Mouse (Mus musculus) gastrocnemius, adult 18-20 months (tissue): Measurements from ENCODE around the gene Cdh22. TPM values are rescaled to one million over a fixed set of nuclear protein-coding genes. Genes with fewer than 3 reads are reported as not detected.

Experiments used
- DNase-seq: peaks from one replicate; pipeline ENCODE4 v3.0.0; 2021; ENCODE audit warnings: low spot score
- long read RNA-seq, 2 experiments: library from polyadenylated mRNA; stranded (forward); transcript quantifications; one replicate each; pipeline ENCODE4 v2.0.0; 2021
- total RNA-seq, 2 experiments: library from RNA; stranded (reverse); gene quantifications; 2 replicates each; pipeline ENCODE4 v1.2.3; 2021

Gene Cdh22
- total RNA-seq: 1 to 10 TPM; 1.1 to 1.3 TPM
- long read RNA-seq, experiment 1: 0 reads
- long read RNA-seq, experiment 2: 0 reads

DNA sequence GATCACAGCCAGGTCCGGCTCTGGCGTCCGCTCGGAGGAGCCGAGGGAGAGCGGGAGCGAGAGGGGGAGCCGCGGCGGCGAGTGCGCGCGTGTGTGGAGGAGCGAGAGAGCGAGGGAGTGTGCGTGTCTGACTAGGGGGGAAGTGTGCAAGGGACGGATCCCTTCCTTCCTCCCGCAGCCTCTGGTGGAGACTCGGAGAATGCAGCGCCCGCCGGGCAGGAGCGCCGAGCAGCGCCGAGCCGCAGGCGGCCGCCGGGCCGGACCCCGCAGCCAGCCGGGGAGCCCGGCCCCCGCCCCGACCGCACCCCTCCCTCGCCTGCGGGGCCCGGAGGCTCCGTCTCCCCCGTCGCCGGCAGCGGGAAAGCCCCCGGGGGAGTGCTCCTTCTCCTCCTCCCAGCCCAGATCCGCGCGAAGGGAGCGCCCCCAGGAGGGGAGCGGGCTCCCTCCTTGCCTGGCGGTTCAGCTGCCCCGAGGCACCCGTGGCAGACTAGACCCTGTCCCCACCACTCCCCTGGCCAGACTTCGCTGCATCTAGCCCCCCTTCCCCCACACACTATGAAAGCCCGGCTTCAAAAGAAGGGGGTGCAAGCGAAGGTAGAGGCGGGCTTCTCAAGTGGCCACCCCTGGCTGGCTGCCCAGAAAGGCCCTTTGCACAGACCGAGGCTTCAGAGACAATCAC, at the start of gene Cdh22:
Cdh22 (minus strand) TSS at position 241 of the 679 bp plus-strand sequence.
- DNase-seq: peak; percentile 26

DNA sequence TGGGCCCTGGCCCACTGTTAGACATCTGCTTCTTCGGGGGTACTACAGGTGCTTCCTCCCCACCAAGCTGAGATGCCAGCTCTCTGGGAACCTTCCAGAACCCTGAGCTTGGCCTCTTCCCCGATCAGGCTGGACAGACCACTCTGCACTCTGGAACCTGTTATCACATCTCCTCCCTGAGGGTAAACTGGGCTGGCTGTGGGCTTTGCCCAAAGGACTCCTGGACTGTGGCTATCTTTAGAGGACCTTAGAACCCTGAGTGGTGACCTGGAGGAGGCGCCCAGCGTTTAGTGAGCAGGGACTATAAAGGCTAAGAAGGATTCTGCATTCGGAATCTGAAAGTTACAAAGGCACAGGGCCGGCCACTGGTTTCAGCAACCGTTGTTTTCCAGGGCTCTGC, 49.7 kb upstream of the Cdh22 start:
- no peak for DNase-seq

DNA sequence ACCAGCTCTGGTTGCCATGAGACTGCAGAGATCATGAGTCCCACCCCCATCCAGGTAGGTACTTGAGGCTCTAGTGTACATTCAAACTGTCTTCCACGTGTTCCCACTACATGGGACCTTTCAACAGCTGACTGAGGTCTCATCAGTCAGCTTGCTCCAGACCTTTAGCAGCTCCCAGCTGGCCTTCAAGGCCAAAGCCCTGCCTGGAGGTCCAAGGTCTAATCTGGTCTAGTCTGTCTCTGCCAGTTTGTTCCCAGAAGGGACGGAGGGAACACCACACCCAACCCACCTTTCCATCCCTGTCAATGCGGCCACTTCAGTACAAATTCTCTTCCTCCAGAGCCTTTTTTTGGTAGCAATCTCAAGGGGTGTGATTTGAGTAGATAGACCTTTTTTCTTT, 49.0 kb upstream of the Cdh22 start:
- DNase-seq: no peak

DNA sequence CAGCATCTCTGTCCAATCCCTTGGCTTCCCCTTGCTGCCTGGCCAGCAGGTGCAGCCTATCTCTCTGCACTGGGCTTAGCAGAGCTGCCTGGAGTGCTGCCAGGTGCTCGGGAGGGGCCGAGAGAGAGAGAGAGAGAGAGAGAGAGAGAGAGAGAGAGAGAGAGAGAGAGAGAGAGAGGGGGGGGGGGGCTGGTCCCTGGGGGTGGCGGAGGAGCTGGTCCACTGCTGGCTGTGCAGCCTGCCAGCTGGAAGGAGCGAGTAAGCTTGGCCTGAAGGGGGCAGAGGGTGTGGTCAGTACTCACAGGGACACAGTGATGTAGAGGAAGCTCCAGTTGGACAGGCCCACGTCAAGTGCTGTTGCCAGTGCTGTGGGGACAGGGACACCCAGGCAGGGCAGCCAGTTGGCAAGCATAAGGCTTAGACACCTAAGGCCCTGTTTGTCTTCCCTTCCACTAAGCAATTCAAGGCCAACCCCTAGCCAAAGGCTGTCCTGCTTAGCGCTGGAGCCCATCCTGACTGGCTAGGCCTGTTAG, 47.2 kb upstream of the Cdh22 start:
- peak; percentile 55 for DNase-seq

DNA sequence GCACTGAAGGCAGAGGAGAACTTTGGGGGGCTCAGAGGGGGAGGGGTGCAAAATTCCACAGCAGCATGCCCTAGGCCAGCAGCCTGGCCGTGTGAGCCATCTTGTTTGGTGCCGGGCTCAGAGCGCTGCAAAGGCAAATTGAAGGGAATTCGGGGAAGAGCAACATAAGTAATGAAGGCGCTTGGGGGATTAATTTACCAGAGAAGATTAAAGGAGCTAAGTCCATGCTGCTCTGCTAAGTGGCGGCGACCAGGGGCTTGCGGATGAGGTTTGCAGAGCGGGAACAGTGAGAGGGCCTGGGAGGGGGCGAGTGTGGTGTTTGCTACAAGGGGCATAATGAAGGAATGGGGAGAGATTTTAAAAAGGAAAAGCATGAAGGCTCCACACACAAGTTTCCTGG, 44.7 kb upstream of the Cdh22 start:
- no peak for DNase-seq

DNA sequence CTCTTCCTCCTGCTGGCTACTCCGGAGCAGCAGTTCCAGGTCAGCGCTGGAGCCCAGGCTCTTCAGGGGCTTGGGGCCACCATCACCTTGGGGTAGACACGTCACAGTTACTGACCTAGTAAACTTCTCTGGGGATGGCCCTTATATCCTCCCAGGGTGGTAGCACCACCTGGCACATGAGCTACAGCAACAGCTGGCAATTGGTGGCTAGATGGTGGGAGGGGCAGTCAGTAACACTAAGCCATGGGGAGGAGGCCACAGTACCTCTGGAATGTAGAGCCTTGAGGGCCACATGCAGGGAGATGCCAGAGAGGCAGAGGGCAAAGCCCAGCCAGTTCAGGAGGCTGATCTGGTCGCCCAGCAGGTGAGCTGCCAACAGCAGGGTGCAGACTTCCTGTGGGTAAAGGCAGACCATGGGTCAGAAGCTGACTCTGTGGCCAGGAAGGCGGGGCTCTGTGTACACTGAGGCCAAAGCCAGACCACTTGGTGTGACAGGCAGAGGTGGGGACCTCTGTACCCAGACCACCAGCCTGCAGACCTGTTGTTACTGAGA, 42.6 kb upstream of the Cdh22 start:
- DNase-seq: no peak

DNA sequence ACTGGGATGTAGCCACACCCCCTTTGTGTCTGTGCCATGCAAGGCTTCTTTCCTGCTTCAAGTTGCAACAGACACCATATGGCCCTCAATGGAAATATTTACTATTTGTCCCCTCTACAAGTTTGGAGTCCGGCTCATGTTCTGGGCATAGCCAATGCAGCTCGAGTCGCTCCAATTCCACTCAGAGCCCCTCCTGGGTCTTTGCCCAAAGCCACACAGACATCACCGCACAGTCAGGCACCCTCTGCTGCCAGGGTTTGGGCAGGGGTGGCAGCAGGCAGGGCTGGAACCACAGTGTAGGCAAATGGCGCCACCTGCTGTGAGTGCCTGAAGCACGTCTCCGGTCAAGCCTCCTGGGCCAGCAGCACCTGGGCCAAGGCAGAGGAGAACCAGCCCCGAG, 41.2 kb upstream of the Cdh22 start:
- peak; percentile 63 for DNase-seq

DNA sequence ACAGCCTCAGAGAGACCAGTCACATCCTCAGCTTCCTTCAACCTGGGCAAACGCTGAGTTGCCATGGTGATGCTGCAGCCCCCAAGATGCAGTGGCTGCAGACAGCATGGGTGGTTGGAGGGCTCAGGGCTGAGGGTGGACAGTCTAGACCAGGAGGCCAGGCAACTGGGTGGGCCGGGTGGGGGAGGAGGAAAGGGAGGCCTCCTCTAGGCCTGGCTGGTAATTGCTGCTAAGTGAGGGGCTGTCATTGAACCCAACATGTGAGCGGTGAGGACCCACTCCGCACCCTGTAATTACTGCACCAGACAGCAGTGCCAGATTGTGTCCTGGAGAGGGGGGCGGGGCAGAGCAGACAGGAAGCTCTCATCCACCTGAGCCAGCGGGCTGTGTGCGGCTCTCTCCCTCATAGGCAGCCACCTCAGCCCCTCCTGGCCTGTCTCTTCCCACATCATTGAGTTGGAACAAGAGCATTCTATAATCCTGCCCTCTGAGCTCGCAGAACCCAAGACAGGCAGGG, 40.5 kb upstream of the Cdh22 start:
- no peak for DNase-seq

DNA sequence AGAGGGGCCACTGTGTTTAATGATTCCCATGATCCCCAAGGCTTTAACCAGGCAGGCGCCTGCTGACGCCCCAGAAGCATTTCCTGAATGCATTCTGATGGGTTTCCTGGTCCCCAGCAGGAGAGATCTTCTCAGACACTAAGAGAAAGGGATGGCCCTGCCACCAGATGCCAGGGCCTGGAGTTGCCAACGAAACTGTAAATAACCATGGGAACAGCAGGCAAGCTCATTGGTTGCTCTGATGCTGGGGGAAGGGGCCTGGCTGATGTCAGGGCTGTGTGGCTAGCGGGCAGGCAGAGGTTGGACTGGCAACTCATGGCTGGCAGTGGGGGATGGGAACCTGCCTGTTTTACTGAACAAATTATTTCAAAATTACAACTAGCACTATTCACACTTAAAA, 38.9 kb upstream of the Cdh22 start:
- no peak for DNase-seq

DNA sequence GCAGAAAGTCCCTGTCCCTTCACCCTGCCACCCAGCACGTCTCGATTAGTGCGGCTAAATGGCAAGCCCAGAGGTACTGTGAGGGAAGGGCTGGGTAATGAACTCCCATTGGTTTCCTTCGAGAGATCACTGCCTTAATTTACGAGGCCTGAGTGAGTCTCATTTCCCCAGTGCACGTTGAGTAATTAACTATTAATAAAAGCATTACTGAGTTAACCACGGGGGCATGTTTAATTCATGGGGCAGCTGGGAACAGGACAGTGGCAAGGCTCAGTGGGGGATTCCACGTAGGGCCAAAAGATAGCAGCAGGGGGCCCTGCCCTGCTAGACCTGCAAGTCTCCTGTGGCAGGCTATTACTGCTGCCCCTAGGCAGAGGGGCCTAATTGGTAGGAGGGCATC, 36.7 kb upstream of the Cdh22 start:
- DNase-seq: no peak

DNA sequence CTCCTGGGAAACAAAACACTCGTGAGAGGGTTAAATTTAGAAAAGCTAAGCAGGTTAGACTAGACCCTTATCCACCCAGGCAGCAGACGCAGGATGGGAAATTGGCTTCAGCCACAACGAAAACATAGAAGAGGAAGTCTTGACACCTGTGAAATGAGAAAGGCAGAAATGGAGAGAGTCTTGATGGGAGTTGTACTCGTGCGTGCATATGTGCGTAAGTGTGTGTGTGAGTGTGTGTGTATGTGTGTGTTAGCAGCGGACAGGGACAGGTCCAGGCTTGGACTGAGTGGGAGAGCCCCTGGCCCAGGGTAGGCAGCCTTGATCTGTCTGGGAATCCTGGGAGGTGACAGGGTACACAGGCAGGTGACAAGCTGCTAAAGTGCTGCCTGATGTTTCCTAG, 36.2 kb upstream of the Cdh22 start:
- DNase-seq: no peak

DNA sequence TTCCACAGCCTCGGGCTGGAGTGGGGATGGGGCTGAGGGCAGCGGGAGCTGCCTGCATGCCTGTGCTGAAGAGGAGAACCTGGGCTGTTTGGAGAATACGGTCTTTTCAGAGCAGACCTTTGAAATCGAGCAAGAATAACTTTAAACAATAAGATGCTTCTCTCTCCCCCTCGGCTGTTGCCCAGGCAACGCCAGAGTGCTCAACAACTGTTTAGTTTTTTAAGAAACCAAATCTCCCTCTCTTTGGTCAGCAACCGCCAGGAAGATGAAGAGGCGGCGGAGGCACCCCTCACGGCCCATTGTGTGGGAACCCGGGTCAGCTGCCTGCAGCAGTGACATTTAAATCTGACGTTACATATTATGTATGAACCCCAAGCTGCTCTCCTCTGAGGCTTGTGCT, 32.1 kb upstream of the Cdh22 start:
- no peak for DNase-seq

DNA sequence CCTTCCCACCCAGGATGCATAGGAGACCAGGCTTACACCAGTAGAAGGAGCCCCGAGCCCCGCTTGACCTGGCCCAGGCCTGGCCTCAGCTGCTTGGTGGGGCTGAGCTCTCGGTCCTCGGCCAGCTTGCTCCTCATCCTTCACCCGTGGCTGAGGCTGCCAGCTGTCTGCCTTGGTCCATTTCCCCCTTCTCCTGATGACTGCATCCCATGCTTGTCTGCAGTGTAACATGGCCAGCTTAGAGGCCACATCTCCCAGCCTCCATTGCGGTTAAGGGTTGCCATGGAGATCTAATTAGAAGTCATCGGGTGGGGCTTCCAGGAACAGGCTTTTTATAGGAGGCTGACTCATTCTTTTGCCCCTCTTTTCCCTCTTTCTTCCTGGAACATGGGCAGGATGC, 29.2 kb upstream of the Cdh22 start:
- no peak for DNase-seq

DNA sequence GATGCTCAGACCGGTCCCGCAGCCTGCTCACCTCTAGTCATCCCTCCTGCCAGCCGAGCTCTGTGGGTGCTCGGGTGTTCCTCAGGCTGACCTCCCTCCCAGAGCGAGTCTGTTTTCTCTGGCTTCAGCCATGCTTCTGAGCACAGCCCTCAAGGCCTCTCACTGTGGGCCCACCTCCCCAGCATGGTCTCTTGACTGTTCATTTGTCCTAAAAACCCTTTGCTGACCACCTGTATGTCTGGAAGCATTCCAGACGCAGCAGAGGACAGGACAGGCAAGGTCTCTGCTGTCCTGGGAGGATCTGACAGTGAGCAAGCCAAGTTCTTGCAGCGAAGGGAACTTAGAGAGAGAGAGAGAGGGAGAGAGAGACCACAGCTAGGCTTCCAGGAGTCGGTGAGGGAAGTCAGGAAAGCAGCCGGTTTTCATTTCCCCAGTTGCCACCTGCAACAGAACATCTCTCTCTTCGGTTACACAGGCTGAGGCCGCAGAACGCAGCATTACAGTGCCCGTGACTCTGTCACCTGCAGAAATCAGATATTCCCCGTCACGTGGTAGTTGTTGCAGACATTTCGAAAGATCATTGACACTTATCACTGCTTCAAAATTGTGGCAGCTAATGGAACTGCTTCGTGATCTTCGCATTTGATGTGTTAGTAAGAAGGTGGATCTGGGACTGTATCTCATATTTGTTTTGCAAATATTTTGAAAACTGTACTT, 27.8 kb upstream of the Cdh22 start:
- DNase-seq: no peak

DNA sequence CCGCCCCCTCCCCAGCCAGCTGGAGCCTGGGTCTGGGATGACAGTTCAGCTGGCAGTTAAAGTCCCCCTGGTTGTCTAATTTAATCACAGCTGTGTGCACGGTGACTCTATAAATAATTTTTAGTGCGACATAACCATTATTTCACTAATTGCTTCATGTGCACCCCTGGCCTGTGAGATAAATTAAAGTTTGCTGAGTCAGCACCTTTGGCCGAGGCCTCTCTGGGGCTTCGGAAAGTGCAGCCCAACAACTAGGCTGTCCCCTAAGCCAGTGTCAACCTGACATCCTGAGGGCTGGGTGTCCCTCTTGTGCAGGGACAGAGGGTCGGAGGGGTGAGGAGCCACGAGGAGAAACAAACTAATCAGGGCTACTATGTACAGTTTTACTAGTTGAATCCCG, 25.2 kb upstream of the Cdh22 start:
- DNase-seq: no peak

DNA sequence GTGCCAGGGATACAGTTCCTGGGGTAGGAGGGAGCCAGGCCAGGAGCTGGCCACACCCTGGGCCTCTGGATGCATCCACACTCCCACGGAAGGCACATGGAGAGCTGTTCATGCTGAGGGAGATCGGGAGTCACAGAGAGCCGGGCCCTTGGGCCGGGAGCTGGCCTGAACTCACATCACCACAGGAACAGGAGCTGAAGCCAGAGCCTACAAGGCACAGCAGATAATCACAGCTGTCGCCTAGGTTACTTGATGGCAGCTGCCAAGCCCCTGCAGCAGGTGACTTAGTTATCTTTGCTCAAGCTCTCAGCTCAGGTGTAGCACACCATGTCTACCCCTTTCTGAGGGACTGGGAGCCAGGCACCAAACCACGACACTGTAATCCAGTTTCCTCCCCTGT, 23.7 kb upstream of the Cdh22 start:
- no peak for DNase-seq

DNA sequence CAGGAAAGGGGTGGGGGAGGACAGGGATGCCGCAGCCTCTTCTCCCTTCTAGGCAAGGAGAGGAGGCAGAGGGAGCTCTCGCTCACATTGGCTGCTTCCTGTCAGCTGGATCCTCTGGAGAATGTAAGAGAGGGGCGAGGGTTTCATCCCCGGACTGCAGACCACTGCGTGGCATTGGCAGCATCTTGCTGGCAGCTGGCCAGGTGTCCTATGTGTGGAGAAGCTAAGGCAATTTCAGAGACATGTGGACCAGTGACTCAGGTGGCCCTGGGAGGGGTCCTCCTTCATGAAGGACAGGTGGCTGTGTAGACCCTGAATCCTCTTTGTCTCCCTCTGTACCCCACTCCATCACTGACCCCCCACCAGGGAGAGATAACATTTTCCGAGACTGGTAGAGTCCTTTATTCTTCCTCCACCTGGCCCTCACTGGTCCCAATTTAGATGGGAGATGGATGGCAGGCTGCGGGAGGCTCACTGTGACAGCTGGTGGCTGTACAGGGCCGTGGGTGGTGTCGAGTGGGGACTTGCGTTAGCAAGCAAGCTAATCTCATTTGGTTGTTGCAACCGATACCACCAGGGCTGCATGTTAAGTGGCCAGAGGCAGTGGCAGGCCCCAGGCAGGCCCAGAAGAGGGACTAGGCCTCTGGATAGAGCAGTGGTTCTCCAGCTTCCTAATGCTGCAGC, 22.6 kb upstream of the Cdh22 start:
- DNase-seq: no peak

DNA sequence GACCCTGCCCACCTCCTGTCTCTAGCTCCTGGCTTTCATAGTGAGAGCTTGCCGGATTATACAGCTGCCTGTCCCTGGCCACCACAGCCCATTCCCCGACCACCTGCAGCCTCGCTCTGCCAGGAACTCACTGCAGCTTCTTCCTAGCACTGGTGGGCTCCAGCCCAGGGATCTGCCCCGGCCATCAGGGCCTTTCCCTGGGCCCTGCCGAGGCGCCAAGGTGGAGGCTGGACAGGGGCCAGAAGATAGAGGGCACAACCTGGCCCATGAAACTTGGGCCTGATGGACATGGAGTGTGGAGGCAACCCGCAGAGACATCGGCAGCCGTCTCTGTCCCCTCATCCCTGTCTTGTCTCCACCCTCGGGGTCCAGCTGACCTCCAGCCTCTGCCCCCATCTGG, 21.6 kb upstream of the Cdh22 start:
- no peak for DNase-seq

DNA sequence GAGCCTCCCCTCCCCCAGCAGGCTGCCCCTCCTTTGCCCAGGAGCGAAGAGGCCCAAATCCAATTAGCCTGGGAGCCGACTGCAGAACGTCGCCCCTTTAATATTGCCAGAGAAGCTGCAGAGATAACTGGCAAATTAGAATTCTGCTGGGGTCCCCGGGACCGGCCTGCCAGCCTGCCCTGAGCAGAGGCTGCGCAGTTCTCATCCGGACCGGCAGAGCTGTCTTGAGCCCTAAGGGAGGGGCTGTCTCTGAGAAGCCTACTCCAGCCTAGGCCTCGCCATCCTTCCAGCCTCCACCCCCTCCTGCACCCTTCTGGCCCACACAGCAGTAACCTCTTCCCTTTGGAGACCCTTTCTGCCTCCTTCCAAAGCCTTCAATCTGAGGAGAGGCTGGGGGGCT, 19.2 kb upstream of the Cdh22 start:
- no peak for DNase-seq

DNA sequence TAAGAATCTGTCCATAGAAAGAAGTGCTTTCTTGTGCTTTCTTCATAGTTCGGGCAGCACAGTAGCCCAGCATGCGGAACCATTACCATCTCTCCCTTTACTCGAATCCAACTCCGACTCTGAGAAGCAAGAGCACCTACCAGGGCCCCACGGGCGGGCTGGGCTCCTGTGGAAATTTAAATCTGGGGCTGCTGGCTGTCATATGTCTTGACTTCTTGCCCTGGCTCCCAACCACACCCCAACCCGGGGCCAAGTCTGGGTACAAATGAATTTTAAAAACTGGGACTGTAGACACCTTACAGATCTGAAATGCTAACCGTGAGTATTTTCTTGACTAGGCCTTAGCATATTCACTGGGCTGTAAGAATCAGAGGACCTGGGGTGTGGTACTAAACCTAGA, 18.6 kb upstream of the Cdh22 start:
- DNase-seq: no peak

DNA sequence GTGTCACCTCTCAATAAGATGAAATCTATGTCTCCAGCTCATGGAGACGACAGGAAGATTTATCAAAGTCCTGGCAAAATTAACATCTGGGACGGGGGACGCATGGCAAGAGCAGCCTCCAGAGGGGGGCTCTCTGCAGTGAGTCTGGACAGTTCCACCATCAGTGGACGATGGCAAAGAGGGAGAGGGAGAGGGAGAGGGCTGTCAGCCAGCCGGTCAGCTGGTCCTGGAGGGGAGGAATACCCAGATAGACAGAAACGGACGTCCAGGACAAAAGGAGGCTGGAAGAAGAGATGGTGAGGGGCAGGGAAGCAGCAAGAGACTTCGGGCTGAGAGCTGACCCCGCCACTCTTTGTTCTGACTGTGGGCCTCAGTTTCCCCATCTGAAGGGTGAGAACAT, 18.1 kb upstream of the Cdh22 start:
- DNase-seq: no peak

DNA sequence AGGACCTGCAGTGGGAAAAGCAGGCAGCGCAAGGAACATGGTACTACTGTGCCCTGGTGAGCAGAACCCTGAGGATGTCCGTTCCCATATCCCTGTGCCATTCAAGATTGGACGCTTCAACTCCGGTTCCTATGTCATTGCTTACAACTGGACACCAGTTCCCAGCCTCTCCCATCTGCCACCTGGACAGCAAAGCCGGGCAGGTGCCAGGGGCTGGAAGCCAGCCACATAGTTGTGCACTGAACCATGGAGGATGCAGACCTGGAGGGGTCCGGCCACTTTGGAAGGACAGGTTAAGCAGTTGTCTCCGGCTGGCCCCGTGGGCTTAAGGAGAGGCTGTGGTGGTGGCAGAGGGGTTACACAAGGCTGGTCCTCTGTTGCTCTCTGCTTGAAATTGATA, 17.7 kb upstream of the Cdh22 start:
- no peak for DNase-seq
